Mouse (Mus musculus): ENCODE data around the gene Phf20. TPM values are rescaled to one million over a fixed set of nuclear protein-coding genes. Genes with fewer than 3 reads are reported as not detected.

Gene Phf20
- total RNA-seq, 2 experiments from 2014 or later, result 94.5 to 101 TPM

GRCm38 (mm10) chr2:156314811-156315210 is 118.5 kb downstream of the Phf20 start:
- no peak for DNase-seq

GRCm38 (mm10) chr2:156318491-156318890 is 122.2 kb downstream of the Phf20 start:
- DNase-seq, result no peak

- no peak for DNase-seq
These were observed 125.3 kb downstream of the Phf20 start for GRCm38 (mm10) chr2:156321538-156321937.

GRCm38 (mm10) chr2:156324116-156324588 is 127.9 kb downstream of the Phf20 start:
- DNase-seq, result peak; percentile 24 to 32

GRCm38 (mm10) chr2:156324681-156325080 is 128.4 kb downstream of the Phf20 start:
- no peak for DNase-seq

- no peak for DNase-seq
These were observed 134.4 kb downstream of the Phf20 start for GRCm38 (mm10) chr2:156330681-156331080.

GRCm38 (mm10) chr2:156331446-156331965 is 135.2 kb downstream of the Phf20 start:
- DNase-seq, result no peak

GRCm38 (mm10) chr2:156340078-156340477 is 143.8 kb downstream of the Phf20 start:
- DNase-seq, result no peak

- peak in 1 of 2 experiments; percentile 19 for DNase-seq
These were observed 148.7 kb downstream of the Phf20 start for GRCm38 (mm10) chr2:156344775-156345532.

- no peak for DNase-seq
These were observed 152.5 kb downstream of the Phf20 start for GRCm38 (mm10) chr2:156348812-156349211.

- DNase-seq, result no peak
These were observed 153.1 kb downstream of the Phf20 start for GRCm38 (mm10) chr2:156349286-156349848.

GRCm38 (mm10) chr2:156351243-156351642 is 155.0 kb downstream of the Phf20 start:
- DNase-seq, result no peak

GRCm38 (mm10) chr2:156352413-156353165 is 156.3 kb downstream of the Phf20 start:
- DNase-seq, result no peak

- no peak for DNase-seq
These were observed 157.0 kb downstream of the Phf20 start for GRCm38 (mm10) chr2:156353265-156353692.

GRCm38 (mm10) chr2:156356031-156356430 is 159.8 kb downstream of the Phf20 start:
- peak; percentile 41 for DNase-seq

Small RNA genes within 50 kb of the gene (microRNA-seq; reads per million reads assigned to microRNA genes)
- 0 to 0.21 reads per million in 2 experiments for gene Gm22759

Other genes starting within 250 kb of the Phf20 start
- 10 to 100 TPM; 20.1 to 21.5 TPM for gene Cep250, start 240.0 kb upstream of the Phf20 start, total RNA-seq (2021)
- 1 to 10 TPM; 1.6 to 2.0 TPM for gene 6430550D23Rik, start 188.5 kb upstream of the Phf20 start, total RNA-seq (2021)
- 100 to 1,000 TPM; 181 to 202 TPM for gene Ergic3, start 188.4 kb upstream of the Phf20 start, total RNA-seq (2021)
- not detected for gene Fer1l4, start 143.5 kb upstream of the Phf20 start, total RNA-seq (2021)
- 1 to 10 TPM; 3.0 to 3.4 TPM for gene Spag4, start 131.3 kb upstream of the Phf20 start, total RNA-seq (2021)
- gene Cpne1, start 84.5 kb upstream of the Phf20 start, total RNA-seq (2021), result 10 to 100 TPM; 25.0 to 26.6 TPM
- 10 to 100 TPM; 23.3 to 30.5 TPM for gene Rbm12, start 84.5 kb upstream of the Phf20 start, total RNA-seq (2021)
- gene Gm28036, start 69.4 kb upstream of the Phf20 start, total RNA-seq (2021), result 10 to 100 TPM; 23.6 to 23.8 TPM
- 100 to 1,000 TPM; 159 to 179 TPM for gene Romo1, start 52.4 kb upstream of the Phf20 start, total RNA-seq (2021)
- 10 to 100 TPM; 41.5 to 45.7 TPM for gene Nfs1, start 52.3 kb upstream of the Phf20 start, total RNA-seq (2021)
- gene Rbm39, start 16.2 kb upstream of the Phf20 start, total RNA-seq (2021), result 100 to 1,000 TPM; 318 to 371 TPM
- 1 to 10 TPM; 3.9 to 5.7 TPM for gene Cnbd2, start 115.8 kb downstream of the Phf20 start, total RNA-seq (2021)
- 10 to 100 TPM; 89.5 to 94.7 TPM for gene Scand1, start 116.2 kb downstream of the Phf20 start, total RNA-seq (2021)
- 100 to 1,000 TPM; 317 to 355 TPM for gene Epb41l1, start 224.4 kb downstream of the Phf20 start, total RNA-seq (2021)